Comparison of ENCODE assay signal across 23 mouse cellular contexts in genomic region chr1:170934383-170934782, GRCm38 (mm10). TPM values are rescaled to one million over a fixed set of nuclear protein-coding genes. Genes with fewer than 3 reads are reported as not detected.
DNase-seq lines count a peak whose midpoint lies in the region; ATAC-seq and TF ChIP-seq lines count a peak whose summit lies in the region.
"Had no signal": no experiment of that assay in that cellular context is flagged by ENCODE, and none has a peak within 500 bp of the region (broad histone marks: within the 10 kb centered on the region; RNA-seq: fewer than 3 reads in every experiment).

No protein-coding gene starts in this region.

- no peaks in the 10 kb centered on the region for H3K36me3 ChIP-seq in liver, adult 2 months (ENCODE audit: control insufficient read depth, insufficient read depth, low read length)
- H3K36me3 ChIP-seq: hindbrain, embryonic 12.5 days; liver, embryonic 13.5 days had no signal

- DNase-seq in liver, adult 2 months (ENCODE audit: extremely low read depth, low read depth, low spot score): peak; percentile 19
- DNase-seq in liver: no peak
- peak; percentile 29 for DNase-seq in 416B (ENCODE audit: low read depth)
- peak; percentile 1 for DNase-seq in T-cell, adult 2 months (ENCODE audit: low spot score)
- DNase-seq in layer of hippocampus, postnatal 10 days (ENCODE audit: low spot score in 2 of 2): no peak
- no peak for DNase-seq in Muller cell, postnatal 12 days (ENCODE audit: inconsistent ontology term)
- DNase-seq: adrenal gland, postnatal 25 days; cerebellum, postnatal 10 days; heart, adult 11 months; layer of hippocampus, adult 9-11 months; liver, embryonic 13.5 days; right cerebral cortex, postnatal 14 days; thymus, adult 2 months had no signal

- 66% methylated on average over 2 of the region's 2 CpGs for WGBS in liver, adult 2 months

- no peak overlapping the region for H3K27ac ChIP-seq in liver, adult 2 months (replicated peaks; ENCODE audit: insufficient read depth, low read depth, low read length)
- H3K27ac ChIP-seq: forebrain, embryonic 13.5 days; hindbrain, embryonic 12.5 days; liver, embryonic 13.5 days had no signal

- no peak for TF ChIP-seq CTCF in liver, adult 2 months (IDR thresholded peaks at IDR 0.05; ENCODE audit: low read depth, low read length)

- H3K27me3 ChIP-seq in liver, adult 2 months (ENCODE audit: control insufficient read depth, insufficient read depth, low read length): no peaks in the 10 kb centered on the region
- H3K27me3 ChIP-seq: forebrain, embryonic 13.5 days; hindbrain, embryonic 12.5 days; liver, embryonic 13.5 days had no signal

- H3K4me3 ChIP-seq in liver, adult 2 months (ENCODE audit: insufficient read depth, low read depth, low read length): no peak overlapping the region
- H3K4me3 ChIP-seq: forebrain, embryonic 13.5 days; hindbrain, embryonic 12.5 days; liver, embryonic 13.5 days had no signal

- no peak for TF ChIP-seq POLR2A in liver, adult 2 months (IDR thresholded peaks at IDR 0.05; ENCODE audit: extremely low read depth, insufficient read depth, low read length)

- no peaks in the 10 kb centered on the region for H3K79me2 ChIP-seq in liver, adult 2 months (ENCODE audit: control insufficient read depth, insufficient read depth, low read length)

- no peaks in the 10 kb centered on the region for H3K4me1 ChIP-seq in liver, adult 2 months (ENCODE audit: control insufficient read depth, insufficient read depth, low read length)
- H3K4me1 ChIP-seq: forebrain, embryonic 13.5 days; hindbrain, embryonic 12.5 days; liver, embryonic 13.5 days had no signal

- ATAC-seq in megakaryocyte progenitor cell, adult 5-6 weeks (replicated peaks; ENCODE audit: poor library complexity): peak; percentile 78
- no peak for ATAC-seq in megakaryocyte-erythroid progenitor cell, adult 5-6 weeks (replicated peaks; ENCODE audit: low FRiP score, low TSS enrichment, poor library complexity, severe bottlenecking)
- ATAC-seq: forebrain, embryonic 13.5 days had no signal

- no peak overlapping the region for H3K9ac ChIP-seq in liver, adult 2 months (ENCODE audit: low read depth, low read length)
- H3K9ac ChIP-seq: forebrain, embryonic 13.5 days; hindbrain, embryonic 12.5 days; liver, embryonic 13.5 days had no signal

RNA-seq across cellular contexts. Expression of gene Fcrla, which starts 7.0 kb away (rescaled TPM):
- 0.83 and 1.1 TPM in 2 replicates for total RNA-seq in liver, adult 2 months (2014; rRNA removed)
- 0.37 and 1.1 TPM in 2 replicates for polyA plus RNA-seq in liver, adult 2 months (2012; rRNA removed)
- total RNA-seq in megakaryocyte progenitor cell, adult 5-6 weeks (2015): not detected in 2 replicates
- not detected in 2 replicates for total RNA-seq in megakaryocyte progenitor cell, adult 5-6 weeks (2017)
- total RNA-seq in megakaryocyte-erythroid progenitor cell, adult 5-6 weeks (2014; fragmentation: Nextera tagmentation): 2.4 TPM in 1 of 2 replicates, not detected in the other
- 0.69 TPM in 1 of 2 replicates, not detected in the other for total RNA-seq in megakaryocyte-erythroid progenitor cell, adult 5-6 weeks (2017)
- not detected for total RNA-seq in layer of hippocampus, postnatal 10 days (2021)
- total RNA-seq: ES-E14; gastrocnemius, adult 18-20 months; left cerebral cortex, postnatal 25 days had no signal
- polyA plus RNA-seq: forebrain, embryonic 13.5 days; hindbrain, embryonic 12.5 days; intestine, embryonic 14.5 days; kidney, embryonic 16.5 days; stomach, embryonic 14.5 days had no signal

RNA-seq across cellular contexts. Expression of gene Fcrlb, which starts 21.6 kb away (rescaled TPM):
- 0.18 and 0.20 TPM in 2 replicates for total RNA-seq in liver, adult 2 months (2014; rRNA removed)
- polyA plus RNA-seq in liver, adult 2 months (2012; rRNA removed): 0.11 TPM in 1 of 2 replicates, not detected in the other
- total RNA-seq in megakaryocyte progenitor cell, adult 5-6 weeks (2015): not detected in 2 replicates
- total RNA-seq in megakaryocyte progenitor cell, adult 5-6 weeks (2017): not detected in 2 replicates
- total RNA-seq in megakaryocyte-erythroid progenitor cell, adult 5-6 weeks (2014; fragmentation: Nextera tagmentation): 0.50 TPM in 1 of 2 replicates, not detected in the other
- total RNA-seq in megakaryocyte-erythroid progenitor cell, adult 5-6 weeks (2017): not detected in 2 replicates
- total RNA-seq in layer of hippocampus, postnatal 10 days (2021): under 1 TPM; 0.51 to 0.66 TPM
- total RNA-seq: adrenal gland, postnatal 25 days; ES-E14; gastrocnemius, adult 18-20 months had no signal
- polyA plus RNA-seq: forebrain, embryonic 13.5 days; hindbrain, embryonic 12.5 days; intestine, embryonic 14.5 days; liver, embryonic 13.5 days; stomach, embryonic 14.5 days had no signal

RNA-seq across cellular contexts. Expression of gene Fcgr2b, which starts 42.0 kb away (rescaled TPM):
- total RNA-seq in liver, adult 2 months (2014; rRNA removed): 56.6 and 68.7 TPM in 2 replicates
- 18.6 and 34.9 TPM in 2 replicates for polyA plus RNA-seq in liver, adult 2 months (2012; rRNA removed)
- total RNA-seq in megakaryocyte progenitor cell, adult 5-6 weeks (2015): 142 and 144 TPM in 2 replicates
- total RNA-seq in megakaryocyte progenitor cell, adult 5-6 weeks (2017): 99.9 and 118 TPM in 2 replicates
- total RNA-seq in megakaryocyte-erythroid progenitor cell, adult 5-6 weeks (2014; fragmentation: Nextera tagmentation): 4.5 and 6.0 TPM in 2 replicates
- 3.8 TPM in 1 of 2 replicates, not detected in the other for total RNA-seq in megakaryocyte-erythroid progenitor cell, adult 5-6 weeks (2017)
- 1 to 10 TPM; 2.5 to 4.3 TPM for total RNA-seq in layer of hippocampus, postnatal 10 days (2021)

RNA-seq across cellular contexts. Expression of gene Dusp12, which starts 49.0 kb away (rescaled TPM):
- total RNA-seq in liver, adult 2 months (2014; rRNA removed): 30.4 and 36.2 TPM in 2 replicates
- 12.7 and 17.2 TPM in 2 replicates for polyA plus RNA-seq in liver, adult 2 months (2012; rRNA removed)
- total RNA-seq in megakaryocyte progenitor cell, adult 5-6 weeks (2015): 17.6 and 19.9 TPM in 2 replicates
- 9.4 and 10.3 TPM in 2 replicates for total RNA-seq in megakaryocyte progenitor cell, adult 5-6 weeks (2017)
- 22.9 and 24.2 TPM in 2 replicates for total RNA-seq in megakaryocyte-erythroid progenitor cell, adult 5-6 weeks (2014; fragmentation: Nextera tagmentation)
- 9.7 and 12.5 TPM in 2 replicates for total RNA-seq in megakaryocyte-erythroid progenitor cell, adult 5-6 weeks (2017)
- 10 to 100 TPM; 15.5 to 16.3 TPM for total RNA-seq in layer of hippocampus, postnatal 10 days (2021)

RNA-seq across cellular contexts. Expression of gene Gm26620, which starts 49.5 kb away (rescaled TPM):
- total RNA-seq in liver, adult 2 months (2014; rRNA removed): 0.67 and 0.74 TPM in 2 replicates
- 0.59 and 1.1 TPM in 2 replicates for polyA plus RNA-seq in liver, adult 2 months (2012; rRNA removed)
- 1.3 TPM in 1 of 2 replicates, not detected in the other for total RNA-seq in megakaryocyte progenitor cell, adult 5-6 weeks (2015)
- total RNA-seq in megakaryocyte progenitor cell, adult 5-6 weeks (2017): 0.20 TPM in 1 of 2 replicates, not detected in the other
- total RNA-seq in megakaryocyte-erythroid progenitor cell, adult 5-6 weeks (2014; fragmentation: Nextera tagmentation): 1.3 TPM in 1 of 2 replicates, not detected in the other
- 0.75 and 1.0 TPM in 2 replicates for total RNA-seq in megakaryocyte-erythroid progenitor cell, adult 5-6 weeks (2017)
- total RNA-seq in layer of hippocampus, postnatal 10 days (2021): under 1 TPM; 0.62 to 0.87 TPM
- polyA plus RNA-seq: hindbrain, embryonic 12.5 days had no signal

Comparison
In these comparisons a context has a peak if more than half of its experiments do, and no peak if none do; other contexts are left out.
1. DNase-seq: peak in liver, adult 2 months (single experiment), 416B (single experiment) and T-cell, adult 2 months (single experiment); none in liver (single experiment), layer of hippocampus, postnatal 10 days (0 of 2) and Muller cell, postnatal 12 days (single experiment).